Mouse (Mus musculus): Measurements from ENCODE around the gene Gm15737. TPM values are rescaled to one million over a fixed set of nuclear protein-coding genes. Genes with fewer than 3 reads are reported as not detected.

The Gm15737 gene
- total RNA-seq (2021), result not detected

DNA sequence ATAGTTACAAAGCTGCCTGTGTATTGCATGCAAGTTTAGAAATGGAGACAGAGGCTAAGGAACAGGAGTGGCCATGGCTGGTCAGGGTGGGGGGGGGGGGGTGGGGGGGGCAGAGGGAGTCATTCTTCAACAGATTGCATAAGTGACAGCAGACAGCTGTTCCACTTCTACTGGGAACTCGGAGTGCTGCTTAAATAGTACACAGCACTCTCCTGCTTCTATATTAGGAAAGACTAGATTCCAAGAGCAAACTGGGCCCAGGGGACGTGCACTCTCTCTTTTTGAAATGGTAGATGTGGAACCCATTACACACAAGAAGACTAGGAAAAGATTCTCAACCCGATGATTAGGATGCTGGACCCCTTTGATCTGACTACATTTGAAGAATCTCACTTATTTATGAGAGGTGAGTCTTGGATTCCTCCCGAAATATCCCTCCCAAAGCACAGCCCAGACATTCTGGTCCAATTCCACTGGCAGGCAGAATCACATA lies at the start of gene Gm15737:
TSS of gene Gm15737 (plus strand) at position 269 of the 493 bp plus-strand sequence.
- intact Hi-C loops (cut with DNase I), result no loop called here
- no peak for DNase-seq (ENCODE audit: extremely low spot score in 1 of 2, low spot score in 2 of 2)

DNA sequence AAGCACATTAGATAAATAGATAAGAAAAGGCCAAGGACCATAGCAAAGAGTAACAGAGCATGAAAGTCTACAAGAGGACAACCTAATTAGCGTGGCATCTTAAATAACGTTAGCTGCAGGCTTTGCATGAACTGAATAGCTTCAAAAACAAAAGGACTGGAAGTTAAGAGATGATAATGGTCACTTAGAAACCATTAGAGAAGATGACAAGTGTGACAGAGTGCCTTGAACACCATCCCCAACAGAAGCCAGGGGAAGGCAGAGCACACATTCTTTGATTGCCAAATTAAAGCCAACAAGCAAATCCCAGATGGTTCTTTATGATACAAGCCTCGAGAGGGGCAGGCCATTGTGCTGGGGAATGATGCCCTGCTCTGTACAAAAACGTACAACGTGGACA lies 47.6 kb upstream of the Gm15737 start:
- DNase-seq (ENCODE audit: extremely low spot score in 1 of 2, low spot score in 2 of 2), result no peak
- intact Hi-C loops (cut with DNase I), result no loop called here

DNA sequence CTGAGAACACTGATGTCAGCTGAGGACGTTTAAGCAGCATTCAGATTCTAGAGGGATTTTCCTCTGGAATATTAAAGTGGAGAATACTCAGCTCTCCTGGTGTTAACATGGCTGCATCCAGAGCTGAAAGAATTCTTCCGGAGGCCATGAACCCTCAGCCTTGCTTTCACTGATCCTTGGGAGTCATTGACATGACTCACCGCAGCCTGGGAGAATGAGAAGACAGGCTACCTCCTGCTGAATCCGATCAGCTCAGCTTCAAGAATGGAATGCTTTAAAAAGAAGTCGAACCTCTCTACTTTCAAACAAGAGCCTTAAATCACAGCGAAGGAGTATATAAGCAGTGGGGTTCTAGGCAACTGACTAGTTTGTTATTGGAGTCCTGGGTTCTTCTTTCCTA lies 47.2 kb upstream of the Gm15737 start:
- no peak for DNase-seq (ENCODE audit: extremely low spot score in 1 of 2, low spot score in 2 of 2)
- intact Hi-C loops (cut with DNase I), result no loop called here

DNA sequence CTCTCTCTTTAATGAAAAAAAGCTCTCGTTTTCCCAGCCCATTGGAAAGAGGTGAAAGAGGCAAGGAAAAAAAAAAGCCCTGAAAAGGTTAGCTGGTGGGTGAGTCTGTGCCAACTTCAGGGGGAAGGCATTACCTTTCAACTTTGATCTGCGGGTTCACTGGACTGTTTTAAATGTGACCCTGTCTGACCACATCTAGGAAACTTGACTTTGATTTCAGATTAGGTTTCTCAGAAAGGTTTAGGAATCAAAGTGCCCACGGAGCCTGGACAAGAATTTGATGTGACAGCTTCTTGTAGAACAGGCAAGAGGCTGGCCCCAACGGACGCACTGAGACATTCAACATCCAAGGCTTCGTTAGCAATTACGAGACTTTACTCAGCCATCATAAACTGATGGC lies 45.2 kb upstream of the Gm15737 start:
- intact Hi-C loops (cut with DNase I), result no loop called here
- DNase-seq (ENCODE audit: extremely low spot score in 1 of 2, low spot score in 2 of 2), result no peak

DNA sequence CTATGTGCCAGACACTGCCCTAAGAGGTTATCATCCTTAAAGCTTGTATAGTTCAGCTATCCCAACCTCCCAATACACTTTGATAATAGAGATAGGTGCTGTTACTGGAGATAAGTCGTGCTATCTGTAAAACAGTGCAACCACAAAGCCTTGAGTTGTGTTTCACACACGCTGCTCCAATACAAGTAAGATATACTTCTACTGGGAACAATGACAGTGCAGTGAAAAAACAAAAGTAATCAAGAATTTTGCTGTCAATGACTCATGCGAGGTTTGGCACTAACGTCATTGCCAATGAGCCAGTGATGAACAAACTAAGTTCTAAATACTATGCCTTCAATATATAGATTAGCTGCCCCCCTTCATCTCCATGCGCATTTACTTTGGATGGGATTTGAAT lies 42.6 kb upstream of the Gm15737 start:
- no peak for DNase-seq (ENCODE audit: extremely low spot score in 1 of 2, low spot score in 2 of 2)
- intact Hi-C loops (cut with DNase I), result no loop called here

DNA sequence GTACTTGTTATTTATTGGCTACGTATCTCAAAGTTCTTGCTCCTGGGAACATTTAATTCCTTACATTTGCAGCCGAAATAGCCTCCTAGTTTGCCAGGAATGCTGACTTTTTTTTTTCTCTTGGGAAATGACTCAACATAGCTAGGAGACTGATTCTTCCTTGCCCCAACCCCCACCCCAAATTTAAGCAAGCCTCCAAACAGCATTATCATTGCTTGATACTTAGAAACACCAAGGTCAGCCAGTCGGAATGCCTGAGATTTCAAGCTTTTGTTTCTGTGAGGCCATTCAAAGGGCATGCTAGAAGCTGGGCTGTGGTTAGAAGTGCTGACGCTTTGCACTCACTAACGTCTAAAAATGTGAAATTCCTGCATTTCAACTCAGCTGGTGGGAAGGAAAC lies 41.8 kb upstream of the Gm15737 start:
- intact Hi-C loops (cut with DNase I), result no loop called here
- DNase-seq (ENCODE audit: extremely low spot score in 1 of 2, low spot score in 2 of 2), result no peak

DNA sequence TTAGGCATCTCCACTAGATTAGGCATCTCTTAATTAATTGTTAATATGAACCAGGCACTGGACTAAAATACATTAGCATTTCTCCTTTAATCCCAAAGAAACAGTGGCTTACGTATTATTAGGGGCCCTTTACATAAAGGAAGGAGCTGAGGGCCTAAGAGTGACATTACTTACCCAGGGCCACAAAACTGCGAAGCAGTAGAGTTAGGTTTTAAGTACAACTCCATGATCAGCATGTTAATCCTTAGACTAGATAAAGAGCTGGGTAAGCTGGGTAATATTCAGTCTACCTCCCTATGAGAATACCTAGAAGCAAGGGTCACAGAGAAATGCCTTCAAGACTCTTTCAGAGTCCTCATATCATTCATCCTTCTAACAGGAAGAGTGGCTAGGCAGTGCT lies 40.0 kb upstream of the Gm15737 start:
- DNase-seq (ENCODE audit: extremely low spot score in 1 of 2, low spot score in 2 of 2), result no peak
- intact Hi-C loops (cut with DNase I), result no loop called here

DNA sequence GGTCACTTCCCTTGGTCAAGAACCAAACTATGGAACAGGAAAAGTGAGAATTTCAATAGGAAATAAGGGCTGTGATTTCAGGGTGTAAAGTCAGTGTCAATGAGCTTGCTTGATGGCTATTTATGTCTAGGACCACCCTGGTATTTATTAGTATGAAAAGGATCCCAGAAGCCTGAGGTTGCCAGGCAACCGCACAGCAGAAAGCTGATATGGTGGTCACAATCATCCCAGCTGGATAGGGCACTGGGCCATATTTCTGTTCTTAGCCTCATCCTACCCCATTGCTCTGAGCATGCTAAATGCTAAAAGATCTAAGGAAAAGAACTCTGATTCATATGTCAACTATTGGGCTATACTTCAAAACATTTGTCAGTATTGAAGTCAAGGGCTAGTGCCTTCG lies 38.1 kb upstream of the Gm15737 start:
- intact Hi-C loops (cut with DNase I), result no loop called here
- no peak for DNase-seq (ENCODE audit: extremely low spot score in 1 of 2, low spot score in 2 of 2)

DNA sequence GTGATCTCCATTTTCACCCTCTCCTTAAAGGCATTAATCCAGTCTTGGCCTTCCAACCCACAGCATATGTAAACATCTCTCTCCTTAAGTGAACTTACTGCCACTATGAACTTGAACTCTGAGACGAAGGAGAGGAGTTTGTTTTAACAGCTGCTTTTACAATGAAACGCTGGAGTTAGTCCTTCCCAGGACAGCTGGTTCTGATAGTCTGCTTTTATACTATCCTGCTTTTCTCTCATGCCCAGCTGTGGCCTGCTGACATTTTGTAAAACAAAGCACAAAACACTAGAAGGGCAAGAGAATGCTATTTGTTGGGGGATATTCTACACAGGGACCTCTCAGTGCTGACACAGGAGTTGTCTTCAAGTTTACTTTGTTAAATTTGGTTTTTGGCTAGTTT lies 27.2 kb upstream of the Gm15737 start:
- intact Hi-C loops (cut with DNase I), result no loop called here
- no peak for DNase-seq (ENCODE audit: extremely low spot score in 1 of 2, low spot score in 2 of 2)

DNA sequence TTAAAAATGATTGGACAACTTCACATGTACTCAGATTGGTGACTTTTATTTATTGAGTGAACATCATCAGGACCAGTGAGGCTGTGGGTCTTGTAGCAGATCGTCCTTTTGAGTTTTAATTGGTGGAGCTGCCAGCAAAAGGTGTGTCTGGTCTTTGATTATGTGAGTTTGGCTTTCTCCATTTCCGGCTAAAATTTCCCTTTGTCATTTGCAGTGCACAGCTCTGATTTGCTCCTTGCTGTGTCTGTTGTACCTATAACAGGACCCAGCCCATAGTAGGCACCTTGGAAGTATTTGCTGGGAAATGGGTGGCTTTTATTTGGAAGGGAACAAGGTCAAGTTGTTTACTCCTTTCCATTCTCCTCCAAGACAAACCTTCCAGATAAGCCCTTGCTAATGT lies 25.7 kb upstream of the Gm15737 start:
- DNase-seq (ENCODE audit: extremely low spot score in 1 of 2, low spot score in 2 of 2), result no peak
- intact Hi-C loops (cut with DNase I), result no loop called here

DNA sequence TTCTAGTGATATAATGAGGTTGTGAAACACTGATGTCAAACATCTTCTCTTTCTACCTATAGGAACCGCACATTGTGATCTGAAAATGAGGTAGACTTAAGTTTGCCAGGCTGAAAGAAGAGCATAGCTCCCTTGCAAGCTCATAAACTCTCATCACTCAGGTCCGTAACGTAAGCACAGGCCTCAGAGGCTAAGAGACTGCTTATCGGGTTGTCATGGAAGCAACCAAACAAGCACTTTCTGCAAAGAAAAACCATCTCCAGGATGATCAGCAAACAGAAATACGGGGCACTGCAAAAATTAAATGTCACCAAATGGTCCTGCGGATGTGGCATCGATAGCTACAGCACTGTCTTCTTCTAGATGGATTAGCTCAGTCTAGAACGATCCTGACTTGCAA lies 23.3 kb upstream of the Gm15737 start:
- intact Hi-C loops (cut with DNase I), result no loop called here
- DNase-seq (ENCODE audit: extremely low spot score in 1 of 2, low spot score in 2 of 2), result no peak

DNA sequence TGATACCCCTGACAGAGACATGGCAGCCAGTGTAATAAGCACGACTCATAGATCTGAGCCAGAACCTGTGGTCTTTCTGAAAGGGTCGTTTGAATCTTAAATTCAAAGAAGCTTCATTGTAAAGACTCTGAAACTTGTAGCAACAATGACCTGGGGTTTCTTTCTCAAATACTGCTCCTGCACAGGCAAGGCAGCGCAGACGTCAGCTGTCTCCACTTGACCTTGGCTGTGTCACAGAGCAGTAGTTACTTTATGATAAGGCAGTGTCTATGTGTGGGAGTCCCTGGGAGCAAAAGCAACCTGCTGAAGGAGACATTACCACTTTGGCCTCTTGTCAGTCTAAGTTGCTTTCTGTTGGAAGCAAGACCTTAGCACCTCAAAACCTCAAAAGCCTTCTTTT lies 22.5 kb upstream of the Gm15737 start:
- intact Hi-C loops (cut with DNase I), result no loop called here

DNA sequence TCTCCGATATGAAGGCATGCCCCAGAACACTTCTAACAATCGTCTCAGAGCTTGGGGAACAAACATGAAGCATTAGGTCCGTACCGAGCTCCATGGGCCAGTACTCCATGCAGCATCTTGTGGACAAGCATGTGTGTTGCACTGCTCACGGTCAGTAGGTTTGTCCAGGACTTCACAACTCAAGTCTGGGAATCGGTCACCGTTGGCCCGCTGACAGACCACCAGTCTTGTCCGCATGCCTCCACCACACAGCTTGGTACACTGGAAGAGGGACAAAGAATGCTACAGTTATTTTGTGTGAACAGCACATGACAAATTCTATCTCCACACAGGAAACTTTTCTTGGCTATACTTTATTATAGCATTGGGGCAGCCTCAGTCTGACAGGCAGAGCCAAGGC lies 19.9 kb upstream of the Gm15737 start:
- DNase-seq (ENCODE audit: extremely low spot score in 1 of 2, low spot score in 2 of 2), result no peak

More for the DNA sequence above, 22.5 kb upstream of the Gm15737 start:
- no peak for DNase-seq (ENCODE audit: extremely low spot score in 1 of 2, low spot score in 2 of 2)

DNA sequence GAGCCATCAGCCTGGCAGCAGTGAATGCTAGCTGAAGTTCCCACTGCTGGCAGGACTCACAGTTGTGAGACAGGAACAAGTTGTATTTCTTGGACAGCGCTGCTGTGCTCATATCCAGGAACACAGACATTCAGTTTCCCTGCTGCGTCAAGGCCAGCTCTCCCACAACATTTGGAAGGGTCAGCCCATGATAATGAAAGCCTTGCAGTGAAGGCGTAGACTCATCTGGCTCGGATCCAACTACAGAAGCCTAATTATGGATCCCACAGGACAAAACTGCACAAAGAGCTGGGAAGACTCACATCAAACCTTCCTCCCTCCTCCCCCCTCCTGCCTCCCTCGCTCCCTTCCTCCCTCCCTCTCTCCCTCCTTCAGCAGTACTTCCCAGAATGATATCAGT lies 18.9 kb upstream of the Gm15737 start:
- DNase-seq (ENCODE audit: extremely low spot score in 1 of 2, low spot score in 2 of 2), result peak; percentile 77 to 81
- intact Hi-C loops (cut with DNase I), result no loop called here

More for the DNA sequence above, 19.9 kb upstream of the Gm15737 start:
- intact Hi-C loops (cut with DNase I), result no loop called here

DNA sequence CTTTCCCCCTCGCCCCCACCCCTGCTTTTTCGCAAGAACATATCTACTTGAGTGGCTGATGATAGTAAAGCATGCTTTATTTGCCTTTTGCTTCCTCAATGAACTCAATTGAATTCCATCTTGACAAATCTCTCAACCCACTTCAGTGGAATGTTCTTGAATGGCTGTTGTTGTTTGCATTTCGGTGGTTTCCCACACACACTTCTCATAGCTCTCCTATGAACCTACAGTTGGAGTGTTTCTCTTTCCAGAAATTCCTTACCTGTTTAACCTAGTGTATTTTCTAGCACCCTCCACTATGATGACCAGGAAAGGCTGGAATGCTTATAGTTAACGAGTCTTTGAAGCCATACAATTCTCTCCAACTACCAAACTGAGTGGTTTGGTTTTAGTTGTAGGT lies 14.3 kb upstream of the Gm15737 start:
- no peak for DNase-seq (ENCODE audit: extremely low spot score in 1 of 2, low spot score in 2 of 2)
- intact Hi-C loops (cut with DNase I), result no loop called here

DNA sequence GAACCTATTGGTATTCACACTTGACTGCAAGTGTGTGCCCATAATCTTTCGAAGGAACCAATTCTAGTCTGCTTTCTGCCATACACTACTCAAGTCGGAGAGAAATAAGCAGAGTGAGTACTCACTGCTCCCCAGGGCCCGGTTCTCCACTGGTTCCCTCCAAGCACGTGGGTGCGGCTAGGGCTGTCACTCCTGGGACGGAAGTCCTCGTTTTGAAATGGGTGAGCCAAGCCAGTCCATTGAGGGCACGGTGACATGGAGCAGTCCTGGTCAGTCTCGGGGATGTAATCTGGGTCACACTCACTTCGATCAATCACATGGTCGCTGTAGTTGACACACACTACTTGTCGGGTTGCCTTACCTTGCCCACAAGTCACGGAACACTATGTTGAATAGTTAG lies 11.4 kb upstream of the Gm15737 start:
- intact Hi-C loops (cut with DNase I), result no loop called here
- DNase-seq (ENCODE audit: extremely low spot score in 1 of 2, low spot score in 2 of 2), result no peak

DNA sequence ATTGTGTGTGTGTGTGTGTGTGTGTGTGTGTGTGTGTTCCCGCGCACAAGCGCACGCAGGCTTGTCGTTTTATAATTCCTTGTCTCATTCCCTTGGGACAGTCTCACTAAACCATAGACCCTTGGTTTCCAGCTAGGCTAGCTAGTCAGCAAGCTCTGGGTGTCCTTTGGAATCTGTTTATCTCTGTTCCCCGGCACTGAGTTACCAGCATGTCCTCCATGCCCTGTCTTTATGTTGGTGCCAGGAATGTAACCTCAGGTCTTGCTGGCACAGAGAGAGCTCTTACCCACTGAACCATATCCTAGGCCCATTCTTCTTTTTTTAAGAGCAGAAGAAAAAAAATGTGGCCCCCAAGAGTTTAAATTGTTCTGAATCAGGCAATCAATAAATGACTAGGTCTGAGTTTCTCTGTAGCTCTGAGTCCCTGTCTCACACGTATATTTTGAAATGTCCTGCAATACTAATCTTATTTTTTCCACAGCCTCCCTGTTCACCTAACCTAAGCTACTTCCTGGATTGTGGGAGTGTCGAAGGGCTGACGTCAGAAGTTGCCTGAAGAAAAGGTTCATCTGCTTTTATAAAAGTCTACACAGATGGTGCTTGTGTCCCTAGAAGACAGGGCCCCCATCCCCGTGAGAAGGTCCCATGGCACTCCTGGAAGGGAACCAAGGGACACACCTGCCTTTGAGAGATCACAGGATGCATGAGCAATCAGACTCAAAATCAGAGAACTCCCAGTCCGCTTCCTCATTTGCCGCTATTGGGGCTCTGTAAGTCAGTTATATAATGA lies 10.2 kb upstream of the Gm15737 start:
- intact Hi-C loops (cut with DNase I), result no loop called here
- no peak for DNase-seq (ENCODE audit: extremely low spot score in 1 of 2, low spot score in 2 of 2)

DNA sequence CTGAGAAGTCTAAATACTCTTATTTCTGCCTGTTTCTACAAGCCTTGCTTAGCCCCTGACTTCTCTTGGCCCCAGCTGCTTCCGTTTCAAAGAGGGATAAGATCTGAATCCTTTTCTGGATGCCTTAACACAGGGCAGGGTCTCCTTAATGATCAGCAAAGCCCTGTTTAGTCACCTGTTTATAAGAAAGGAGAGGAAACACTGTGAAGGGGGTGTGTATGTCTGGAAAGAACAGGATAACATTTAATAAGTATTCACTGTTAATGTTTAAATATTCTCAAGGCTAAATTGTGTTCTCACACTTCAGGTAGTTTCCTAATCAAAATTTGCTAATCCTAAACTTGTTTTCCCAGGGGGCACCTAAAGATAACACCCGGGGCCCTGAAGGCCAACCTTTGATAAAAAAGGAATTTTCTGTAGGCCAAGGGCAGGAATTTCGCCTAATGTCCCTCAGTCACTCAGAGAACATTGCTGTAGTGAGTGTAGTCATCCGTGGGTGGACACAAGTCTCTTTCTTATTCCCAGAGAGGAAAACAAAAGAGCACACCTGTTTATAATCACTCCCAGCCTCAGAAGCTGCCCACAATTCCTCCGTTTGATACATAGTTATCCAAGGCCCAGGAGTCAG lies 8.8 kb upstream of the Gm15737 start:
- intact Hi-C loops (cut with DNase I), result no loop called here
- no peak for DNase-seq (ENCODE audit: extremely low spot score in 1 of 2, low spot score in 2 of 2)

DNA sequence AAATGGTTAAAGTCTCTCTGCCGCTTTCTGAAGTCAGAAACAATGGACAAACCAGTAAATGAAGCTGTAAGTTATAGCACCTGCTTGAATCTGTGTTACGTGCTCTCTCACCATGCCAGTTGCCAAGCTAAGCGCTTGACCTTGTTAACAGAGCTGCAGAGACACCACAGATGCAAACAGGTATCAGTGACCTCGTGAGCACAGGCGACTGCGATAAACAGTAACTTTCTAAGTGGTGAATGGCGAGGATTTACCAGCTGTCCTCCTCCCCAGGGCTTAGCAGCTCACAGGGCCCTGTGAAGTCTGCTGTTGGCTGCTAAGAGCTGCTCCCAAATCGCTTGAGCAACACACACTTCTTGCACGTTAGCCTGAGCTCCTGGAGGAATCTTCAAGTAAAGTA lies 6.6 kb upstream of the Gm15737 start:
- no peak for DNase-seq (ENCODE audit: extremely low spot score in 1 of 2, low spot score in 2 of 2)
- intact Hi-C loops (cut with DNase I), result no loop called here

DNA sequence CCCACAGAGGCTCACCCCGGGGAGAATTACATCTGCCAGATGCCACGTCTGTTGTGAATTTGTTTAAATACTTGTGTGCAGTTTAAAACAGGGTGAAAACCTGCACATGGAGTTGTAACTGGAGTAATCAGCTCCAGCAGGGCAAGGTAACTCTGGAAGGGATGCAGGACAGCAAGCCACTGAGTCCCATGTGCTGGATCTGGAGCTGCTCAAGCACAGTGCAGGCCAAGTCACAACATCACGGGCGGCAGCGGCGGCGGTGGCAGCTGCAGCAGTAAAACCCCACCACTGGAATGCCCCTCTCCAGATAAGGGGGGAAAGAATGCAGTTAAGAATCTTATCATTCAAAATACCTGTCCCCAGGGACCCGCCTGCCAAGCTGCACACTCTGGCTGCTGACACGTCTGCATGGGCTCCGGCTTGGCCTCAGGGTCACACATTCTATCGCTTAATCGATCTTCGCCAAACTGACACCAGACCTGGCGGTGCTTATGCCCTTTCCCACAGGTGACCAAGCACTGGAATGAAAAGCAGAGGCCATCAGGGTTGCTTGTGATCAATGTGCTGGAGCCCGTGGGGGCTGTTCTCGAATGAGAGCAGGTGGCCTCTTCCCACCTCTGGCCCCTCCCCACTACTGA lies 544 bp downstream of the Gm15737 start:
- no peak for DNase-seq (ENCODE audit: extremely low spot score in 1 of 2, low spot score in 2 of 2)
- intact Hi-C loops (cut with DNase I), result no loop called here
